Mouse (Mus musculus) E14TG2a.4 (cell line): ENCODE measurements around the gene Tcte3.

Experiments used
- CTCF ChIP-seq: conservative IDR thresholded peaks from 2 replicates; pipeline ENCODE4 v1.5.1; 2014; ENCODE audit warnings: low read length
- NANOG ChIP-seq: IDR thresholded peaks from 2 replicates; pipeline ENCODE4 v1.6.1; 2014; ENCODE audit warnings: borderline replicate concordance, low read length, mixed read lengths
- POU5F1 ChIP-seq: IDR thresholded peaks from 2 replicates; pipeline ENCODE4 v1.6.1; 2014; ENCODE audit warnings: low read length, borderline replicate concordance

DNA sequence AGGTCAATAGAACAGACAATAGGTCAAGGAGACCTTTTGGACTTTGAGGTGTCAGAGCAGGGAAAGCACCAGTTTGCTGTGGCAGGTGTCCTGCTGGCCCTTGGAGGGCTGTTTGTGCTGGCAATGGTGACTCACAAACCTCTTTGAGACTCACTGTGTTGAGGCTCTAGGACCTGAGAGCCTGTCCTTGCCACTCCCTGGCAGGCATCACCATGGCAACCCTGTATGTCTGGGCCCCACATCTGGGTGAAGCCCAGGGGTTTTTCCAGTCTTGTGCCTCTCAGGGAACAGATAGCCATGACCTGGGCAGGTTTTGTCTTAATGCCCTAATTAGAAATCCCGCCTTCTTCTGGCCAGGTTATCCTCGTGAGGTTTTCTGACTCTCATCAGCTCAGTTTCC lies 46.9 kb upstream of the Tcte3 start:
- TF ChIP-seq CTCF (no peak), NANOG (no peak), POU5F1 (no peak)
